Mouse (Mus musculus) hindbrain, embryonic 16.5 days (tissue): ENCODE measurements around the gene Prpf31. TPM values are rescaled to one million over a fixed set of nuclear protein-coding genes. Genes with fewer than 3 reads are reported as not detected.
A peak's percentile ranks its signal among the peaks of the same experiment; 100 is the strongest.
"Not testable (repeated sequence)": the region's sequence is repeated elsewhere in the genome, so short reads cannot be mapped to it uniquely, and the experiment has no call there.

Source experiments
- ATAC-seq: fragments of 200-750 bp; cut with Nextera tagmentation; 2 replicates; pipeline ENCODE4 v1.8.0; 2017; ENCODE audit warnings: moderate TSS enrichment, moderate library complexity
- H3K27ac ChIP-seq: fragments of 300-500 bp; sonication (generic); 2 replicates; pipeline ENCODE4 v1.5.1; 2014; ENCODE audit warnings: low read depth, mild to moderate bottlenecking, control low read depth, low read length, moderate library complexity
- H3K27me3 ChIP-seq: fragments of 300-500 bp; sonication (generic); replicated peaks from 2 replicates; pipeline ENCODE4 v1.6.1; 2014; ENCODE audit warnings: low read length; ENCODE audit not compliant: control insufficient read depth, insufficient read depth
- H3K36me3 ChIP-seq: fragments of 300-500 bp; sonication (generic); 2 replicates; pipeline ENCODE4 v1.6.1; 2014; ENCODE audit warnings: mild to moderate bottlenecking, low read length, moderate library complexity, mixed read lengths; ENCODE audit not compliant: control insufficient read depth, insufficient read depth
- H3K4me1 ChIP-seq: fragments of 300-500 bp; sonication (generic); 2 replicates; pipeline ENCODE4 v1.6.1; 2014; ENCODE audit warnings: low read depth, low read length; ENCODE audit not compliant: control insufficient read depth, insufficient read depth
- H3K4me2 ChIP-seq: fragments of 300-500 bp; sonication (generic); 2 replicates; pipeline ENCODE4 v1.6.1; 2014; ENCODE audit warnings: mild to moderate bottlenecking, low read length, control low read depth, moderate library complexity
- H3K4me3 ChIP-seq: fragments of 300-500 bp; sonication (generic); 2 replicates; pipeline ENCODE4 v1.5.1; 2014; ENCODE audit warnings: mild to moderate bottlenecking, low read length, control low read depth, moderate library complexity
- H3K9ac ChIP-seq: fragments of 300-500 bp; sonication (generic); 2 replicates; pipeline ENCODE4 v1.6.1; 2014; ENCODE audit warnings: low read depth, mild to moderate bottlenecking, control low read depth, low read length, moderate library complexity
- H3K9me3 ChIP-seq: fragments of 300-500 bp; sonication (generic); 2 replicates; pipeline ENCODE4 v1.6.1; 2014; ENCODE audit warnings: mild to moderate bottlenecking, low read length, moderate library complexity; ENCODE audit not compliant: control insufficient read depth
- WGBS: fragments of 180-500 bp; shearing (Covaris S2); extraction: QIAGEN DNeasy Blood & Tissue Kit; methylation state at CpG from one replicate; pipeline ENCODE4 v1.1.7; 2014; 5-methylcytosine and 5-hydroxymethylcytosine counted together
- polyA plus RNA-seq: library from polyadenylated mRNA; unstranded; fragments of >200 nt; fragmentation: Nextera tagmentation; extraction: Ambion mirVana; gene quantifications from 2 replicates; pipeline ENCODE4 v1.2.1, GENCODE M21; 2015

Gene Prpf31
- polyA plus RNA-seq, 1 experiment from 2014 or later: 88.8 TPM

- WGBS: 19% methylated on average over 9 of the region's 9 CpGs
- no peak for ATAC-seq
- Histone ChIP-seq H3K27me3 (no peaks in the 10 kb centered on the region), H3K27ac (no peak overlapping the region), H3K9me3 (no peaks in the 10 kb centered on the region), H3K4me3 (0 out of 2 replicates have a peak overlapping the region, but pooled peaks have one; percentile 6), H3K36me3 (no peaks in the 10 kb centered on the region), H3K4me1 (no peaks in the 10 kb centered on the region), H3K4me2 (peak overlapping the region; percentile 29), H3K9ac (no peak overlapping the region)
Observed at GRCm38 (mm10) chr7:3595146-3595545, 34.6 kb upstream of the Prpf31 start.

- 58% methylated on average over 1 of the region's 1 CpGs for WGBS
Observed at GRCm38 (mm10) chr7:3597755-3598154, 32.0 kb upstream of the Prpf31 start.

GRCm38 (mm10) chr7:3601119-3601518, 28.7 kb upstream of the Prpf31 start:
- 10% methylated on average over 4 of the region's 4 CpGs for WGBS
- ATAC-seq: peak; percentile 61
- H3K4me2 ChIP-seq: no peak overlapping the region
- H3K9ac ChIP-seq: no peak overlapping the region
- no peaks in the 10 kb centered on the region for H3K9me3 ChIP-seq
- H3K27me3 ChIP-seq: no peaks in the 10 kb centered on the region
- H3K27ac ChIP-seq: no peak overlapping the region
- no peaks in the 10 kb centered on the region for H3K36me3 ChIP-seq
- H3K4me3 ChIP-seq: no peak overlapping the region
- H3K4me1 ChIP-seq: no peaks in the 10 kb centered on the region

More at GRCm38 (mm10) chr7:3597755-3598154, 32.0 kb upstream of the Prpf31 start:
- H3K27ac ChIP-seq, H3K4me1 ChIP-seq, H3K36me3 ChIP-seq, H3K9ac ChIP-seq, H3K9me3 ChIP-seq, H3K4me3 ChIP-seq, H3K4me2 ChIP-seq, H3K27me3 ChIP-seq, ATAC-seq: not testable (repeated sequence)

- H3K4me1 ChIP-seq: no peaks in the 10 kb centered on the region
- no peaks in the 10 kb centered on the region for H3K27me3 ChIP-seq
- no peak overlapping the region for H3K4me3 ChIP-seq
- WGBS: 21% methylated on average over 2 of the region's 2 CpGs
- H3K36me3 ChIP-seq: no peaks in the 10 kb centered on the region
- no peak overlapping the region for H3K9ac ChIP-seq
- no peaks in the 10 kb centered on the region for H3K9me3 ChIP-seq
- no peak overlapping the region for H3K27ac ChIP-seq
- no peak overlapping the region for H3K4me2 ChIP-seq
- no peak for ATAC-seq
Observed at GRCm38 (mm10) chr7:3606798-3607197, 23.0 kb upstream of the Prpf31 start.

GRCm38 (mm10) chr7:3607391-3607790, 22.4 kb upstream of the Prpf31 start:
- Histone ChIP-seq H3K27me3 (no peaks in the 10 kb centered on the region), H3K36me3 (no peaks in the 10 kb centered on the region), H3K4me3 (no peak overlapping the region), H3K4me2 (no peak overlapping the region), H3K9me3 (no peaks in the 10 kb centered on the region), H3K9ac (no peak overlapping the region), H3K4me1 (no peaks in the 10 kb centered on the region), H3K27ac (no peak overlapping the region)
- WGBS: 85% methylated on average over 6 of the region's 6 CpGs
- ATAC-seq: no peak

GRCm38 (mm10) chr7:3608668-3609067, 21.1 kb upstream of the Prpf31 start:
- H3K27ac ChIP-seq: no peak overlapping the region
- ATAC-seq: no peak
- no peak overlapping the region for H3K9ac ChIP-seq
- no peak overlapping the region for H3K4me3 ChIP-seq
- WGBS: 94% methylated on average over 3 of the region's 3 CpGs
- no peaks in the 10 kb centered on the region for H3K36me3 ChIP-seq
- H3K4me1 ChIP-seq: no peaks in the 10 kb centered on the region
- no peaks in the 10 kb centered on the region for H3K9me3 ChIP-seq
- no peak overlapping the region for H3K4me2 ChIP-seq
- no peaks in the 10 kb centered on the region for H3K27me3 ChIP-seq

- no peaks in the 10 kb centered on the region for H3K36me3 ChIP-seq
- H3K4me2 ChIP-seq: no peak overlapping the region
- H3K27ac ChIP-seq: no peak overlapping the region
- no peak overlapping the region for H3K4me3 ChIP-seq
- H3K4me1 ChIP-seq: no peaks in the 10 kb centered on the region
- no peak for ATAC-seq
- H3K9me3 ChIP-seq: no peaks in the 10 kb centered on the region
- no peaks in the 10 kb centered on the region for H3K27me3 ChIP-seq
- WGBS: 56% methylated on average over 3 of the region's 3 CpGs
- no peak overlapping the region for H3K9ac ChIP-seq
Observed at GRCm38 (mm10) chr7:3609082-3609481, 20.7 kb upstream of the Prpf31 start.

- no peaks in the 10 kb centered on the region for H3K4me1 ChIP-seq
Observed at GRCm38 (mm10) chr7:3610437-3610836, 19.3 kb upstream of the Prpf31 start.

GRCm38 (mm10) chr7:3611006-3611405, 18.8 kb upstream of the Prpf31 start:
- WGBS: 89% methylated on average over 13 of the region's 13 CpGs
- Histone ChIP-seq H3K4me2 (no peak overlapping the region), H3K4me1 (no peaks in the 10 kb centered on the region), H3K36me3 (no peaks in the 10 kb centered on the region), H3K27ac (no peak overlapping the region), H3K27me3 (no peaks in the 10 kb centered on the region; the same call in 1 of the 2 replicates), H3K9me3 (no peaks in the 10 kb centered on the region), H3K9ac (no peak overlapping the region), H3K4me3 (no peak overlapping the region)
- no peak for ATAC-seq

More at GRCm38 (mm10) chr7:3610437-3610836, 19.3 kb upstream of the Prpf31 start:
- 86% methylated on average over 3 of the region's 3 CpGs for WGBS
- Histone ChIP-seq H3K9me3 (no peaks in the 10 kb centered on the region), H3K36me3 (no peaks in the 10 kb centered on the region), H3K9ac (no peak overlapping the region), H3K4me2 (no peak overlapping the region), H3K27me3 (no peaks in the 10 kb centered on the region; the same call in 1 of the 2 replicates), H3K27ac (no peak overlapping the region), H3K4me3 (no peak overlapping the region)
- no peak for ATAC-seq

- WGBS: 84% methylated on average over 3 of the region's 3 CpGs
- H3K4me2 ChIP-seq: no peak overlapping the region
- H3K9ac ChIP-seq: no peak overlapping the region
- H3K36me3 ChIP-seq: no peaks in the 10 kb centered on the region
- H3K27ac ChIP-seq: no peak overlapping the region
- no peak for ATAC-seq
- no peaks in the 10 kb centered on the region; the same call in 1 of the 2 replicates for H3K27me3 ChIP-seq
- no peak overlapping the region for H3K4me3 ChIP-seq
- no peaks in the 10 kb centered on the region for H3K9me3 ChIP-seq
- H3K4me1 ChIP-seq: peaks cover 12% of the 10 kb centered on the region
Observed at GRCm38 (mm10) chr7:3614021-3614420, 15.8 kb upstream of the Prpf31 start.
